Mouse (Mus musculus) lung, postnatal 36 days (tissue): ENCODE measurements around the gene Sh3bp1.

Experiments
- DNase-seq: peaks from one replicate; pipeline ENCODE4 v3.0.0; 2022; ENCODE audit warnings: mixed read lengths

The Sh3bp1 gene

DNA sequence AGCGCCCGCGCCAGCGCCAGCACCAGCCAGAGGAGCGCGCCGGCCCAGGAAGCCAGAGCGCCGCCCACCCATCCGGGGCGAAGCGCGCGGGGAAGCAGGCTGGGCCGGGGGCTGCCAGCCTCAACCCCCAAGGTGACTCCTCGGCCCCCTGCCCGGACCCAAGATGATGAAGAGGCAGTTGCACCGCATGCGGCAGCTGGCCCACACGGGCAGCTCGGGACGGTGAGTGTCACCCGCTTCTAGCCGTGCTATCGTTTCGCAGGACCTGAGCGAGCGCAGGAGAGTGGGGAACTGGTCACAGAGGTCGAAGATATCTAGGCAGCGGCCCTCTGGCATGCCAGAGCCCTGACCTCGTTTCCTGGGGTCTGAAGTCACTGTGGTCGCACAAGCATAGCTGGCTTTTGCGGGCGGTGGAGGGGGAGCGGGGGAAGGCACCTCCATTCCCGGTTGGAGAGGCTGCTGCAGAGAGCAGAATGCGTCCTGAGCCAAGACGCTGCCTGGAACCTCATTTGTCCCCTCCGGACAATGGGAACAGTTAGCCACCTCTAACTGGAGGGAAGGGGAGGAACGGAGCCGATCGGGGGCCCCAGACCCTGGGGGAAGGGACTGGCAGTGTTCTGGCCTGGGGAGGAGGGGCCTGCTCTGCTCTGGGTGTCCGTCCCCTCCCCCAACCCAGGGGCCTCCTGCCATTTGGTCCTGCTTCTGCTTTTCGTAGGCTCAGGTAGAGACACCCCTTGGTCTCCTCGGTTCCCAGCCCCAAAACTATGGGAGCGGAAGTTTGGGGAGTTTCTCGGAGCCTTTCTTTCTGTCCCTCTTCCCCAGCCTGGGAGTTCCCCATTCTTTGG is at the start of gene Sh3bp1:
TSS of gene Sh3bp1 (plus strand) at position 29 of the 845 bp plus-strand sequence.
- DNase-seq, result peak; percentile 76

DNA sequence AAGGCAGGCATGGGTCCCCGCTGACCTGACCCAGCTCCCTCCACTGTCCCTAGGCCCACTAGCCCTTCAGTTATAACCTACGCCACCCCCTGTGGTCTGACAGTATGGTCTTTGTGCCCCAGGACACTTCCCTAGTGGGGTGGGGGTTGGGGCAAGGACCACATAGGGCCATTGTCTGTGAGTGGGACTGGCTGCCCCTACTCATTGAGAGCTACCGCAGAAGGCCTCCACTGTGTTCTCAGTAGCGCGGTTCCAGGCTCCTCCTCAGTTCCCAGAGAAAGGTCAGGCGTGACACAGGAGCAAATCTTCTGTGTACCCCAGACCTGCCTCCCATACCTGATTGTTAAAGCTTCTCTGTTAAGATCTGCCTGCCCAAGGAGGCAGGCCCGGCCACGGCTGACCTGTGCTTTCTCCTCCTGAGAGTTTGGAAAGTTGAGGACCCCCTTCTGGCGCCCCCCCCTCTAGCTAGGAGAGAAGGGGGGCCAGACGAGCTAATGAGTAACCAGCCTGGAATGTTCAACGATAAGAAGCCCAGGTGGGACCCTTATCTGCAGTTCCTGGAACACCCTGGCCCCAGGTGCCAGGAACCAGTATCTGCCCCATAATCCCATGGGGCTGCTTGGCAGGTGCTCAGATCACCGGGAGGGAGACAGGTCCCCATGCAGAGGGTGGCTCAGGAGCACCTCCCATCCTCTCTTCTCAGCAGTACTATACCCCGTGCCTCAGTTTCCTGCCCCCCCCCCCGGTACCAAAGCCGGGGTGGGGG is 49.3 kb upstream of the Sh3bp1 start:
- no peak for DNase-seq

DNA sequence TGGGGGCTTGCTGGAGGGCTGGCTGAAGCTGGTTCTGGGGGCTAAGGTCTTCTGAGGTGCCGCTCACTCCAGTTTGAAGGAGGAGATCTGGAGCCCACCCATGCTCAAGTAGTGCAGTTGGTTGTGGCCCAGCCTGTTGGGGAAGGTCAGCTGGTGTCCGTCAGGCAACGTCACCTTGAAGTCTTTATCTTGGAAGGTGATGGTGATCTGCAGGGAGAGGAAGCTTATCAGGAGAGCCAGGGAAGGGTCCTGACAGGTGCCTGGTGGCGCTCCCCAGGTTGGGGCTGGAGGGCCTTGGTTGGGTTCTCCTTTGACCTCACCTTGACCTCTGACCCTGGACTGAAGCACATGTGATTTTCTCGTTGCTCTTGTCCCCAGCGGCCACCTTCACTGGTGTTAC is 48.6 kb upstream of the Sh3bp1 start:
- no peak for DNase-seq

DNA sequence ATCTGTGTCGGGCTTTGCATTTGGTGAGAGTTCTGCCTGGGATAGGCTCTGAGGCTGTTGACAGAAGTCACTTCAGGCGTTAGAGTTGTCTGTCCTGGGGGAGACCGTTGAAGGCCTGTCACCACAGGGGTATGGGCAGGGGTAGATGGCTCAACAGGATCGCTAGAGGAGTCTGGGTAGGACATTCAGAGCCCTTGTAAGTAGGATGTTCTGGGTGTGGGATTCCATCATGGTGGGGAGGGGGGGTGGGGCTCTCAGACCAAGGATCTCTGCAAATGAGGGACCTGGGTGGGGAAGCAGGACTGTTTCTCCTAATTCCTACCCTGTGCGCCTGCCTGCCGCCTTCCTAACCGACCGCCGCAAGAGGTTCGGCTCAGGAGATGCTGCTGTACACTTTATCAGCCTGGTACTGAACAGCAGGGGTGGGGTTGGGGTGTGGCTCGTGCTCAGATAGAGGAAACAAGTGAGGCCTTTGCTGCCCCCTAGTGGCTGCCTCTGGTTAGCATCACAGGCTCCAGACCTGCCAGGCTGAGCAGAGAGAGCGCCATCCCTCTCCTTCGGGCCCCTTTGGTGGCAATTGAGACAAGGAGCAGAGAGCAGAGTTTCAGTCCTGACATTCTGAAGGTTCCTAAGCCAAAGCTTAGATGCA is 47.9 kb upstream of the Sh3bp1 start:
- DNase-seq, result peak; percentile 98

DNA sequence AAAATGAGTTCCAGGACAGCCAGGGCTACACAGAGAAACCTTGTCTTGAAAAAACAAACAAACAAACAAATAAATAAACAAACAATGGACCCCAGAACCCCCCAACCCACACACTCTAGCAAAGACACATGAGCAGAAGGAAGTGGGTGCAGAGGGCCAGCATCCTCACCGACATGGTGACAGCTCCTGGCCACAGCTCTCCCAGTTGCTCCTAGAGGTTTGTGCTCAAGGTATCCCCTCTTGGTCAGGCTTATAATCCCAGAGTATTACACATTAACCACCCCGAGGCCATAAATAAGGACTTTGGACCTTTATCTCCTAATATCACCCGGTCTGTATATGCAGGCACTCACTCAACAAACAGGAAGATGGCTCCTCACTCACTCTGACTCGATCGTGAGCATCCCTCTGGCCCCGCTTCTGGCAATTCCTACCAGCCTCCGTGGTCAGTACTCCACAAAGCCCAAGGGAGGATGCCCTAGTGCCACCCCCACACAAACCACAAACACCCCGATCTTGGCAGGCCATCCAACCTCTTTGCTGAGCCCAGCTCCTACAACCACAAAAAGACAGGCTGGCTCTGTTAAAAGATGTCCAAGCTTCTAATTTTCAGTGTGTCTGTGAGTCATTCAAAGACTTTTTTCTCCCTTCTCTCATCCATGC is 44.1 kb upstream of the Sh3bp1 start, which contains the start of gene Lgals2:
TSS of gene Lgals2 (minus strand) at position 227 of the 663 bp plus-strand sequence.
- DNase-seq, result no peak

DNA sequence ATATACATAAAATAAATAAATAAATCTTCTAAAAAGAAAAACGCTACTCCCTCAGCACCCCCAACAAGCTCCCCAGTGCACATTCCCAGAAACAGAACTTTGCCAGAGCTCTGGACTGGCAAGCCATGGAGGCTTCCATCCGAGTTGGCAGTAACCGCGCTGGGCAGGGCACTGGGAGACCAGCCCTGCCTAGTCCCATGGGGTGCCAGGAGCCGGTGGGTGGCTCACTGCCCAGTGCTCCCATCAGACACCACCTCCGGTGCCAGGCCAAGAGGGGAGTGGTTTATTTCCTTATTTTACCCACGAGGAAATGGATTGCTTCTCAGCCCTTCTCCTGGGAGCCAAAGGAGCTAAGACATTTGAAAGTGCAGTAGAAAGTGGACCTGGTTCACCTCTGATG is 42.6 kb upstream of the Sh3bp1 start:
- peak; percentile 85 for DNase-seq

DNA sequence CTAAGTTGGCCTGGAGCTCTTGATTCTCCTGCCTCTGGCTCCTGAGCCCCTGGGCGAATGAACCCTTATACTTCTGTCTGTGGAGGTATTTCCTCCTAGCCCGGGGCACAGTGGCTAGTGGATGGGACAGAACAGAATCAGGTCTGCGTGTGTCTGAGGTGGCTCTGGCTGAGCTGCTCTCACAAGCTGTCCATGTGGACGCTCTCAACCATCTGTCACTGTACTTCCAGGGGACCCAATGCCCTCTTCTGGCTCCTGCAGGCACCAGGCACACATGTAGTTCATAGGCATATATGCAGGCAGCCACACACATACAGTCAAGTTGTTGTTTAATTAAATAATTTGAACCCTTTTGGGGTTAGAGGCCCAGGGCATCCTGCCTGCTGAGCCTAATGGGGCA is 40.3 kb upstream of the Sh3bp1 start:
- DNase-seq, result no peak

DNA sequence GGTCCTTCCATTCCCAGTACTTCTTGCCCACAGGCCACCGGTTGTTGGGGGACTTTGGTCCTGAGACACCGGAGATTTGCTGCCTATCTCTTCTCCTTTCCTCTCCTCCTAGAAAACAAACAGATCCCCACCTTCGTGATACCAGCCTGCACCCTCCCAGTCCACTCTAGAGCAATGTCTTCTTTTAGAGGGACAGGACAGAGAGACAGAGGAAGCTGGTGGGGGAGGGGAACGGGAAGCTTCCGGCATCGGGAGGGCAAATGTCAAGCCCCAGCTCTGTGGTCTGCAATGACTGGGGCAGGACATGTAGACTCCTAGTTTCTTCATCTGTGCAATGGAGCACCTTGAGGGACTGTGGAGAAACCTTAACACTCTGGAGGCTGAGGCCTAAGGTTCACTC is 39.9 kb upstream of the Sh3bp1 start:
- DNase-seq, result peak; percentile 66

DNA sequence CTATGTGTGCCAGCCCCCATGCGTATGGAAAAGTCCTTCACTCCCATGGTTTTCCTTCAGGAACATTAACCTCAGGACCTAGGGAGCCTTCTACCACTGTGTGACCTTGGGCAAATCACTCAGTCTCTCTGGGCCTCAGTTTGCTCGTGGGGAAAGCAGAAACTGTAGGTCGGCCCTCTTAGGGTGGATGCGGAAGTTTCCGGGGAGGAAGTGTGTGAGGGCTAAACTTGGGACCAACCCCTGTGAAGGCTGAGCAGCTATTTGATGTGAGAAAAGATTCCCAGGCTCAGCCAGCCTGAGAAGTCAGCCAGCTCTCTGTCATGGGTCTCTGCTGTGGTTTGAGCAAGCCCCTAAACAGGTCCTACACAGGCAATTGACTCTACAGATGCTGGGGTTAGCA is 37.3 kb upstream of the Sh3bp1 start:
- DNase-seq, result no peak

DNA sequence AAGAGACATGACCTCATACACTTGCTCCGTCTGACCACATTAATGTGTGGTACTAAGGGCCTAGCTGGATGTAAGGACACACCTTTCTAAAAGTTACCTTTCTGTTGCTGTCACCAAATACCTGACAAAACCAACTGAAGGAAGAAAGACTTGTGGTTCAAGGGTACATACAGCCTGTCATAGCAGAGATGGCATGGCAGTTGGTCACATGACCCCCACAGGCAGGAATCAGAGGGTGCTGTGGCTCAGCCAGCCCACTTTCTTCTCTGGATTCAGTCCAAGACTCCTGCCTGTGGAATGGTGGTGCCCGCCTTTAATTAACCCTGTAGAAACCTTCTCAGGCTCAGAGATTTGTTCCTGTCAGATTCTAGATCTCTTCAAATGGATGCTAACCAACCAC is 36.4 kb upstream of the Sh3bp1 start:
- DNase-seq, result no peak

DNA sequence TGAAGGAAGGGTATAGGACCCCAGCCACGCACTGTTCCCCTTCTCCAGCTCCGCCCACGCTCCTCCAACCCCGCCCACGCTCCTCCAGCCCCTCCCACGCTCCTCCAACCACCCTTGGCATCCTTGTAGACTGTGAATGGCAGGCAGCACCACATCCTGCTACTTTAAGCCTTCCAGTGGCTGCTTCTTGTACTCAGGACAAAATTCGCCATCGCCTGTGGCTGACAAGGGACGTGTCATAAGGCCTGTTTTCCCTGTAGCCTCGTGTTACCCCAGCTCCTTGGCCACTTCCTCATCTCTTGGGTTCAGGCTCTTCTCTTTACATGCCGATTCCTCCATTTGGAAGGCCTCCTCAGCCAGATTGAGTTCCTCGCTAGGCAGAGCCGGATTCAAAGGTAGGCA is 35.7 kb upstream of the Sh3bp1 start:
- peak; percentile 58 for DNase-seq

DNA sequence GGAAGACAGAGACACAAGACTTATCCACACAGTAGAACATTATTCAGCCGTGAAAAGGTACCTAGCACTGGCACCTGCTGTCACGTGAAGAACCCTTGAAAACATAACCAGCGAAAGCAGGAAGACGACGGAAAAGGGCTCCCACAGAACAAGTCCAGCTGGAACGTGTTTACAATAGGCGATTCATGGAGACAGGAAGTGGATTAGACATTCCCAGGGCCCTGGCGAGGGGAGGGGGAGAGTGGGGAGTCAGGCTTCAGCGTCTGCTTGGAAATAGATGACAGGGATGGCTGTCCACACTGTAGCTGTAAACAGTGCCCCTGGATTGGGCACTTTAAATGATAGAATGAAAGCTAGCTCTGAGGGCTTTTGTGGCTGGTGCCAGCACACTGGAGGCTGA is 31.2 kb upstream of the Sh3bp1 start:
- peak; percentile 83 for DNase-seq

DNA sequence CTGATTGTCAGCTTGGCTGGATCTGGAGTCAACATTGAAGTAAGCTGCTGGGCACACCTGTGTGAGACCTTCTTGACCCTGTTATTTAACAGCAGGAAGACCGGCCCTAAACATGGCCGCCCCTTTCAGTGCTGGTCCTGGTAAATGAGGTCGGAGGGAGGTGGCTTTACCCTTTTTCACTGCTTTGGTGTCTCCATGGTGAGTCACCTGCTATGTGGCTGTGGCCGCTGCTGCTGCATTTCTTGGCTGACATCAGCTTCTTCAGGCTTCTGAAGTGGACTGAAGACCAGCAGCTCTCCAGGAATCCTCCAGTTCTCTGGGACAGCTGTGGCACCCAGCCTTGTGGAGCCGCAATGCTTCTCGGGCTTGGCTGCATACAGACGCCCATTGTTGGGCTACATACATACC is 30.7 kb upstream of the Sh3bp1 start:
- DNase-seq, result peak; percentile 53

DNA sequence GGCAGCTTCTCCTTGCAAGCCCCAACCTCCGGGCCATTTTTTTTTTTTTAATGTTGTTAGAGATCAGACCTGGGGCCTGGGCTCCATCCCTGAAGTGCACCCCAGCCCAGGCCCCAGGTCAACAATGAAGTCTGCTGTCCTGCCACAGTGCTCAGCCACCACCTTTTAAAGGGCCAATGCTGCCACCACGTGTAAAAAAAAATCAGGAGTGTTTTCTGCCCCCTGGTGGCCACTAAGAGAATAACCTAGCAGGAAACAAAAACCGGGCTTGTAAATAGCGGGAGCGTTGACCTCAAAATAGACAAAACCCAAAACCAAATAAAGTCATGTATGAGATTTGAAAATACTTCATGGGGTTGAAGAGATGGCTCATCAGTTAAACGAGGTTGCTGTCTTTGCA is 29.8 kb upstream of the Sh3bp1 start:
- DNase-seq, result peak; percentile 67

DNA sequence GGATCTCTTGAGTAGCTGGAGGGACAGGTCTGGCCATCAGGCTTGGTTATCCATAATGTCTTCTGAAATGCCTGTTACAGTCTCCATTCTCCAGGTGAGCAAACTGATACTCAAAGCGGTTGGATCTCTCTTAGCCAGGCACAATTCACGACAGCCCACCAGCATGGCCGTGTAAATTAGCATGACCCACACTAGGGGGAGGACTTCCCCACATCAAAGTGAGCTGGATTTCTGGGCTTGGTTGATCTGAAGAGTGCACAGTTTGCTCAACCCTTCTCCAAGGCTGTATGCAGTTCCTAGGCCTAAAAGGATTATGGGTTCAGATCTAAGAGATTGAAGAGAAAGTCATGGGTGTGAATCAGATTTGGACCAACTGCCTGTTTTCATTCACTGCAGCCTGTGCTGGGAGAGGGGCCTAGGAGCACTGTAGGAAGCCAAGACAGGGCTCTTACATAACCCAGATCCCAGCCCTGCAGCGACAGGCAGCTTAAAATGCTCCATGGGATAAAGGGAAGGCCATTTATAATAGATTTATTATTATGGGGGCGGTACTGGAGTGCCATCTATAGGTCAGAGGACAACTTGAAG is 27.5 kb upstream of the Sh3bp1 start:
- DNase-seq, result no peak

DNA sequence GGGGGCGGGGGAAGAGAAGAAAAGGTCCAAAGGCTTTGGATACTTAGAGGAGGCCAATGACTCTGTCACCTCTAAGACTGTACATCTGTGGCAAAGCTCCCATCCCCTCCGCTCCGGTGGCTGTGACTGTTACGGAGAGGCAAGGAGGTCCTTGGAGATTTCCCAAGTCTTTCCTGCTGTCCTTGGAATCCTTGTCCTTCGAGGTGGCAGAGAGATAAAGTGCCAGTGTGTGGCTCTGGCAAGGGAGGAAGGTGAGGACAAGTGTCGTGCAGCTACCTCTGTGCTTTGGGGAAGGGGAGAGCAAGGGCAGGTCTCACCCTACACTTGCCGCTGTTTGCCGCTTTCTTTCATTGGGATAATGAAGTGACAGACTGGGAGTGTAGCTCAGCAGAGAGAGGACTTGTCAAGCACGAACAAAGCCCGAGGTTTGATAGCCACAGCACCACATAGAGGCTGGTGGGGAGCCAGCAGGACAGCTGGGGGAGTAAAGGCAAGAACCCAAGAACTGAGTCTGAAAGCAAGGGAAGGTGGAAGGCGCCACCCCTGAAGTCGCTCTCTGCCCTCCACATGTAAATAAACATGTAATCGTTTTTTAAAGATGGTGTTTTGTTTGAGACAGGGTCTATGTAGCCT is 25.6 kb upstream of the Sh3bp1 start:
- no peak for DNase-seq

DNA sequence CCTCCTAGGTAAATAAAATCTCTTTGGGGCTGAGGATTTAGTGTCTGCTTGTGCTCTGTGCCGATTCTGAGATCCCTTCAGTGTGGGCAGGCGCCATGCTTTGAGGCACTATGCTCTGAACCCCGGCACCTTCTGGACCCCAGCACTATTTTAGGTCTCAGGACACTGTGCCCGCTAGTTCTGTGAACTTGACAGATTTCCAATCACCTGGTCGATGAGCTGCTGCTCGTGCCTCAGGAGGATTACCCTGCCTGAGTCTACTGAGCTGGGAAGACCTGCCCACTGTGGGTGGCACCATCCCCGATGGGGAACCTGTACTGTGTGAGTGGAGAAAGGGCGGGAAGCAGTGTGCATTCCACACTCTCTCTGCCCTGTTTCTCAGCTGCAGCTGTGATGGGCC is 24.6 kb upstream of the Sh3bp1 start:
- no peak for DNase-seq

DNA sequence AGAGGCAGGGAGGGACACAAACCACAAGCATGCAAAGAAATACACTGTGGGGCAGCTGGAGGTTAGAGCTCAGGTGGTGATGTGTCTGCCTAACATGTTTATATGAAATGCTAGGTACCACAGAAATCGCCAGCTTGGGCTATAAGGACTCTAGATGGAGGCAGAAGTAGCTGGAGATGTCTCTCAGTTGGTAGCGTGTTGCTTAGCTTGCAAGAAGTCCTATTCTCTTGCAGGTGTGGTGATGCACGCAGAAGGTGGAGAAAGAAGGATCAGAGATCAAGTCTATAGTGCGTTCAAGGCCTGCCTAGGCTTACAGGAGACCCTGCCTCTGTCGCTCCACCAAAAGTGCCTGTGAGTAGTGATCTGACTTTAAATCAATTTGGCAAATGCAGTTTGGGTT is 24.0 kb upstream of the Sh3bp1 start:
- no peak for DNase-seq

DNA sequence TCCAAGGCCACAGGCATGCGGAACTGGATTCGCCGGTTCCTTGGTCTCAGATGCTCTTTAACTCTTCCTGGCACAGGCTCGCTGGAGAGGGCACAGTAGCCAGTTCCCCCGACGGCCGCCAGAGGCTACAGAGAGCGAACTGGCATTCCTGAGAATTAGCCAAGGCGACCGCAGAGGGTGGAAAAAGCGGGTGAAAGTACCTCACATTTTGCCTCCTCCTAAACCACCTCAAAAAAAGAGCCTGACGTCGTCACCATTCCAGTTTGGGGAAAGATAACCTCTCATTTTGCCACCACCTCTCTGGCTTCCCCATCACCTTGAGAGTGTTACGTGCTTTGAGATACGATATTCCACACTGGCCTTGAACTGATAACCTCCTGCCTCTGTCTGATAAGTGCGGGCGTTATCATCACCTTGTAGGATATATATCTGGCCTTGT is 23.3 kb upstream of the Sh3bp1 start:
- DNase-seq, result peak; percentile 94

DNA sequence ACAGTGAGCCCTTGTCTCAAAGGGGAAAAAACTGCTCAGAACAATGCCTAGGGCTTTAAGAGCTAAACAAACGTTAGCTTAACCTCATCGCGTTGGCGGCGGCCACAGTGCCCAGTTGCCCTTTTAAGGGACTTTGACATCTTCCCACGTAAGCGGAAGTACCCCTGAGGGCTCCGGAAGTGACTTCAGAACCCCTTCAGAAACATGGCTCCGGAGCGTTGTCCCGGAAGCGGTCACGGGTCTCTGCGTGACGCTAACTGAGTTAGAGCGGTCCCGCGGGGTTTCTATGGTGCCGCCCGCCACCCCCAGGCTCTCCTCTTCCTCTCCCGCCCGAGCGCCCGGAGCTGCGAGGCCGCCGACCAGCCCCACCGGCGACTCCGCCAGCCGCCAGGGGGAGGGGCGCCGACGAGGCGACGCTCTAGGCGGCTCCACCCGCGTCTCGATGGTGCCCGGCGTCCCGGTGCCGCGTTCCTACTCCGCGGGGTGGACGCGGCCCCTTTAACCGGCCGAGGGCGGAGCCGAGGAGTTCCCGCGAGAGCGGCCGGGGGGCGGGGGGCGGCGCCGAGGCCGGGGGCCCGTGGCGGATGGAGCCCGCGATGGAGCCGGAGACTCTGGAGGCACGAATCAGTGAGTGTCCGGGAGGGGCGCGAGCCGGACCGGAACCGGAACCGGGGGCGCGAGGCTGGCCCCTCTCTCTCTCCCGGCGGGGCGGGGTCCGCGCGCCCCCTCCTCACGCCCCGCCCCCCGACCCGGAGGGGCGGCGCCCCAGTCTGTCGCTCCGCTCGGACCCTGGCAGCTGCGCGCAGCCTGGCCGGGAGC is 22.4 kb upstream of the Sh3bp1 start, which contains the start of gene Gga1:
TSS of gene Gga1 (plus strand) at position 200 of the 819 bp plus-strand sequence.
- DNase-seq, result peak; percentile 98

DNA sequence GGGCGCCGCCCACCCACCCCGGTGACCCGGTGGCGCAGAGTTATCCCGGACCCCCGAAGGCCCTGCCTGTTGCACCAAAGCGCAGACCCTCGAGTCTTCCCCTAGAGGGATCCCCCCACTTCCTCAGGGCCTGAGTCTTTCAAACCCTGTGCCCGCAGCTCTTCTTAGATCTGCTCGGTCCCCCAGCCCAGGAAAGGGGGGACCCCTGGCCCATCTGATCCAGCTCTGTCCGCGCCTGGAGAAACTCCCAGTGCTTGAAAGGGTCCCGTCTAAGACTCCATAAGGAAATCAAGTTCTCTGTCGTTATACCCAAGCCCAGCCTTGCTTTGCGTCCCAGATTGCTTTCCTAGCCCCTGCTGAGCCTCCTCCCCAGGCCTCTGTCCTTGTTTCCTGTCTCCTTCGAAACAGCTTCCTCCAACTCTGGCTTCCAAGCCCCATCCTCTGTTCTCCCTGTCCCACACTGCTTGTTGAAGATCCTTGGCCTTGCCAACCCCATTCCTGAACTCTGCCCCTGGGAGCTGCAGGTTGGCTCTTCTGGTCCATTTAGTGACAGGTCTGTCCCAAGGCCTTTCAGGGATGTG is 21.7 kb upstream of the Sh3bp1 start:
- no peak for DNase-seq
